Mouse (Mus musculus): ENCODE measurements around the gene Srrm3.

Gene Srrm3

DNA sequence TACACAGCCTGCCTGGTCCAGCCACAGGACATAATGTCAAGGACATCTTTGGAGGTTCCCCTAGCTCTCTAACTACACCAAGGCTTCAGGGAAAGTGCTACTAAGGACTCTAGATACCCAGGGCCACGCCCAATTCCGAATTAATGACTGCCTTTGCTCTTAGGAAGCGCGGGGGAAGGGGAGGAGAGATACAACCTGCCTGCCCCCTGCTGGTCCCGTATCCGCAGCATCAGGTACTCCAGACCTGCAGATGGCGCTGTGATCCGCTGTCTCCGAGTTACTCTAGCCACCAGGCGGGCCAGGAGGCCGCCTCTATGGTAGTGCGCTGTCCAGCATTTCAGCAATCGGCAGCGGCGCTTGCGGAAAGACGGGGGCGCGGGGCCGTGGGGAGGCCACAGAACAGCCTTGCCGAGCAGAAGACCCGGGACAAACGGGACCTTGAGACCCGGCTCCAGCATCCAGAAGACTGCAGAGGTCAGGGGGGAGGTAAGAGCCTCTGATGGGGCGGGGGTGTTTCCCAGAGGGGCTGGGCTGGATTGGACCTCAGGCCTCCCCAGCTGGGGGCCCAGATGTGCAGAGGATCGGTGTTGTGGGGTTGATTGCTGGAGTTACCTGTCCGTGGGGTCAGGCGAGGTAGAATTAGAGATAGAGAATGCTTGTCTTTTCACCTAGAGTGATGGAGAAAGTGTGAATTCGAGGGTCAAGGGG is at the start of gene Srrm3:
TSS of gene Srrm3 (plus strand) at position 336 of the 708 bp plus-strand sequence.
- peak; percentile 97 for DNase-seq (ENCODE audit: low spot score)

DNA sequence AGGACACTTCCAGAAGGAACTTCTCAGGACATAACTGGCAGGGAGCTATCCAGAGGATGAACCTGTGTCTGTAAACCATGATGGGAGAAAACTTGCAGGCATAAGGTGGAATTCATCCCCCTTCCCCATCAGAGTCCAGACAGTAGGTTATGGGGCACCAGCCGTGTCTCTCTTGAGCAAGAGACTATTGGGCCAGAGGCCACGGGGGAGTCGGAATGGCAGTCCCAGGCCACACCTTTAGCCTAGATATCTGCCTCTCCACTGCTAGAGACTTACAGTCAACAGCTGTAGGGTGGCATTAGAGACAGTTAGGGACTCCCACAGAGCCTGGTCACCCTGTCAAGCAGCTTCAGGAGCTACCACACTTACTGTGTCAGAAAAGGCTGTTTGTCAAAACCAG is 44.8 kb upstream of the Srrm3 start:
- no peak for DNase-seq (ENCODE audit: low spot score)

DNA sequence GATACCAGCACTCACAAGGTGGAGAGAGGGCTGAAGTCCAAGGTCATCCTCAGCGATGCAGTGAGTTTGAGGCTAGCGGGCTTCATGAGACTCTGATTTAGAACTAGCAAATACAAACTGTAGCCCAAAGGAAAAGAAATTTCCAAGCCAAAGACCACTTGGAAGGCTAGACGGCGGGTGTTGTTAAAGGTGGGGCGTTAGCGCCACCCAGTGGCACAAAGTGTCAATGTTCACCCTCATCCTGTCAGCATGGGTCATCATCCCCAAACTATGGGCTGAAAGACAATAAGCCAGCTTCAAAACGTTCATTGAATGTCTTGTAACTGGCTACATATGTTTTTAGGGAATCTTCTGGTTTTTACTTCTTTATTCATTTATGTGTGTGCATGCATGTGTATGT is 43.2 kb upstream of the Srrm3 start:
- DNase-seq (ENCODE audit: low spot score), result peak; percentile 85

DNA sequence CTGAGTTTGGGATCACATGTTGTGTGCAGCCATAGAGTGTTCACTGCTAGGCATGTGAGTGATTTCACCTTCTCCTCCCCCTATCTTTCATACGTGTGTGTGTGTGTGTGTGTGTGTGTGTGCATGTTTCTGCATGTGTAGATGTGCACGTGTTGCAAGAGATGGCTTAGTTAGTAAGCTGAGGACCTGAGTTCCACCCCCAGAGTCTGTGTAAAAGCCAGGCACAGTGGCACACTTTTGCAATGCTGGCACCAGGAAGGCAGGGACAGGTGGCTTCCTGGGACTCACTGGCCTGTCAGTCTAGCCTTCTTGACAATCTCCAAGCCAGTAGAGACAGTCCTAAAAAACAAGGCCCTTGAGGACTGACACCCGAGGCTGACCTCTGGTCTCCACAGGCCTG is 41.7 kb upstream of the Srrm3 start:
- DNase-seq (ENCODE audit: low spot score), result no peak

DNA sequence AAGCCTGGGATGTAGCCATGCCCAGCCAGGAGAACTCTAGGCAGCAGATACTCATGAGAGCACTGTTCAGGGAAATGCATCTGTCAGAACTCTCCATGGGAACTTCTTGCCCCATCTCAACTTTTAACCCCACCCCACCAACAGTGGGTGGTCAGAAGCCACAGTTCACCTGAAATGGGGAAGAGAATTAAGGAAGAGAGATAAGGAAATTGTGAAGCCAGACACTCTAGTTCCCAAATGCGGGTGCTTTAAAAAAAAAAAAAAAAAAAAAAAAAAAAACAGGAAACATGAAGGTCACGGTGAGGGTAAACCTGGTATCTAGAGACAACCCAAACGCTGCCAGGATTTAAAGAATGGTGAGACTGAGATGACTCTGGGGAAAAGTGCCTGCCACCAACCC is 34.2 kb upstream of the Srrm3 start:
- DNase-seq (ENCODE audit: low spot score), result no peak

DNA sequence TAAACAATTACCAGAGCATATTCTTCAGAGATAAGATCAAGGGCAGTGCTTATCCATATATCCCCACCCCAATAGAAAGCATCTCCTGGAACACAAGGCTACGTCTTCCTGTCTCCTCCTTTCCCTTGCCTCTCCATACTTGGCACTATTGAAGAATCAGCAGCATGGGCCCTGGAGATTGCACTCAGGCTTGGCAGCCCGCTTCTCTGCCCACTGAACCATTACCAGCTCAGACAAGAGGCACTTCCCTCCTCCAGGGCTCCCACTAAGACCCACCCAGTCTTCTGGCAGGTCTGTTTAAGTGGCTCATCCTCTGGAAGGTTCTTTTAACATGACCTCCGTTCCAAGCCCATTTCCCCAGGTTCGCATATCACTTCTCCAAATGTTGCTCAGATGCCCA is 30.1 kb upstream of the Srrm3 start:
- DNase-seq (ENCODE audit: low spot score), result peak; percentile 44

DNA sequence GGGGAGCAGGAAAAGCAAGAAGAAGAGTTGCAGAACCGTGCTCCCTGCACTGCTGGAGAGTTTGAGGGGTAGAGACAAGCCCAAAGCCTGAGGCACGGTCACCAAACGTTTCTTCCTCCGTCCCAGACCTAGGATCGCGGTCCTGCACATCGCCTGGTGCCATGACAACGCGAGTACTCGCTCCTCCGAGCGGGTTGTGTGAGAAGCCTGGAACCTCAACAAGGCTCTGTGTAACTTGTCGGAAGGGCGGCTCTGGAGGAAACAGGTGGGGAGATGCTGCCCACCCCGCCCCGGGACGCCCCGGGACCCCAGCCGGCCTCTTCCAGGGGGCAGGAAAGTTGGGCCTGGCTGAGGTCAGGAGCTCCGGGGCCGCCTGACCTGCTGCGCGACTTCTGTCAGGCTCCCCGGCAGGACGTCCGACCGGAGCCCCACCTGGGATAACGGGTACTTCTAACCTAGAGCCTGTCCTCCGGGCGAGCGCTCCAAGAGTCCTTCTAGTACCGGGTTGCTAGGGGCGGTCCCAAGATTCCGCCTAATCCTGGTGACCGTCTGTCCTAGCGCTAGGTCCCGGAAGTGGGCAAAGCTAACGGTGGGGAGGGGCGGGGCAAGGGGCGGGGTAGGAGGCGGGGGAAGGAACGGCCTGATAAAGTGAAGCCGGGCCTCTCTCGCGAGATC is 28.8 kb upstream of the Srrm3 start, which contains the start of gene Styxl1:
TSS of gene Styxl1 (minus strand) at position 590 of the 675 bp plus-strand sequence.
- DNase-seq (ENCODE audit: low spot score), result peak; percentile 75

DNA sequence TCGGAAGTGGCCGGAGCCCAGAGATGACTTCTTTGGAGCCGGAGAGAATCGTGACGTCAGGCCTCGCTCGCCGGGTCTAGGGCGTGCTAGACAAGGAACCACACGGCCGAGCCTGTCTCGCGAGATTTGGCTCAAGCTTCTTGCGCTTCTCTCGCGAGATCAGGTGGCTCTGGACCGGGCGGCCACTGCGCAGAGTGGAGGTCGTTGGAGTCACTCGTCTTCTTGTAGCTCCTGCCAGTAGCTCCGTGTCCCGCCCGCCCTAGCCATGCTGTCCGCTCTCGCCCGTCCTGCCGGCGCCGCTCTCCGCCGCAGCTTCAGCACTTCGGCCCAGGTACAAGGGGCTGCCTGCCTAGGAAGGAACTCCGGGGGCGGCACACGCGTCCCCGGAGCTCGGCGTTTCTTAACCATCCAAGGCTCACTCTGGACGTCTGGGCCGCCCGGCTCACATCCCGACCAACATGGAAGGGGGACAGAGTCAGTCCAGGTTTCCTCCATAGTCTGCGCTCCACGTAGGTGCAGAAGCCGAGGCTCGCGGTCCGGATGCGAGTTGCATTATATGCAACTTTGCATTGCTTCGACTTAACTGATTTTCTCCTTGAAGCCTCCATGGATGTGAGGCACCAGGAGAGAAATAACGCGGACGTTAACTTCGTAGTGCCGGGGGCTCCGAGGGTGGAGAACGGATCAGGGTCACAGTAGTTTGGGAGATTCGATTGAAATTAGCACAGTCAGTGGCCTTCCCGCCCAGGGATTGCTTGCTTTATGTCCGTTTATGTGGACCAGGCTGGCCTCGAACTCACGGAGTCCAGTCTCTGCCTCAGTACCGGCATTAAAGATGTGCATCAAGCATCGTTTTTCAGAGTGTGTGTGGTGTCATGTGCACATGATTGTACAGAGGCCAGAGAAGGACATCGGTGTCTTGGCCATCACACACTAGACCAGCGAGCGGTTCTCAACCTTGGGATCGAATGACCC is 27.9 kb upstream of the Srrm3 start, which contains the start of gene Mdh2:
TSS of gene Mdh2 (plus strand) at position 10 of the 975 bp plus-strand sequence.
- DNase-seq (ENCODE audit: low spot score), result peak; percentile 100

DNA sequence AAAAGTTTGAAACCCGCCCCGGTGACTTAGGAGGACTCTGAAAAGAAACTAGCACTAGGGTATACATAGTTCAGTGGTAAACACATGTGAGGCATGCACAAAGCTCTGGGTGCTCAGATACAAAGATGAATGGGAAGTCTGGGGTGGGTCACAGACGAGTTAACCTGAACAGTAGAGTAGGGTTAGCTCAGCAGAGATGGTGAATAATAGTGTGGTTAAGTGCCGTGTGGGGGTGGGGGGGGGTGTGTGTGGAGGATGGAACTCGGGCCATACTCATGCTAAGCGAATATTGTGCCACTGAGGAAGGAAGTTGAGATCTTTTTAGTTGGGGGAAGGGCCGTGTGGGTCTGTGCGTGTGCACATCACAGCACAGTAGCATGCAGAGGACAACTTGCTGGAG is 26.4 kb upstream of the Srrm3 start:
- no peak for DNase-seq (ENCODE audit: low spot score)

DNA sequence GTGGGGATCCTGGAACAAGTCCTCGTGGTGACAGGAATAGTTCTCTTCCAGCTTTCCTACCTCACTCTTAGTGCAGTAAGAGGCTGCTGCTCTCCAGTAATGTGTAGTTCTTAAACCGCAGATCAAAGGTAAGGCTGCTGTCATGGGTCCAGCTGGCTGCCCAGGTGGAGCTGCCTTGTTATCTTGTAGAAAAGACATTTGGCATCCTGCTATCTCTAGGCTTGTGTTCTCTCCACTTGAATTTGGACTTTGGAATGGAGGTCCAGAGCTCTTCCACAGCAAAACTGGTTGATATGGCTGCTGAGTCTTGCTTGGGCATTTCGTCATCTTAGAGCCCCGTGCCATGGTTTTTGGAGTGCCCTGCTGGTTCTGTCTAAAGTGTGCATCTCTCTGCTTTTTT is 23.8 kb upstream of the Srrm3 start:
- DNase-seq (ENCODE audit: low spot score), result no peak

DNA sequence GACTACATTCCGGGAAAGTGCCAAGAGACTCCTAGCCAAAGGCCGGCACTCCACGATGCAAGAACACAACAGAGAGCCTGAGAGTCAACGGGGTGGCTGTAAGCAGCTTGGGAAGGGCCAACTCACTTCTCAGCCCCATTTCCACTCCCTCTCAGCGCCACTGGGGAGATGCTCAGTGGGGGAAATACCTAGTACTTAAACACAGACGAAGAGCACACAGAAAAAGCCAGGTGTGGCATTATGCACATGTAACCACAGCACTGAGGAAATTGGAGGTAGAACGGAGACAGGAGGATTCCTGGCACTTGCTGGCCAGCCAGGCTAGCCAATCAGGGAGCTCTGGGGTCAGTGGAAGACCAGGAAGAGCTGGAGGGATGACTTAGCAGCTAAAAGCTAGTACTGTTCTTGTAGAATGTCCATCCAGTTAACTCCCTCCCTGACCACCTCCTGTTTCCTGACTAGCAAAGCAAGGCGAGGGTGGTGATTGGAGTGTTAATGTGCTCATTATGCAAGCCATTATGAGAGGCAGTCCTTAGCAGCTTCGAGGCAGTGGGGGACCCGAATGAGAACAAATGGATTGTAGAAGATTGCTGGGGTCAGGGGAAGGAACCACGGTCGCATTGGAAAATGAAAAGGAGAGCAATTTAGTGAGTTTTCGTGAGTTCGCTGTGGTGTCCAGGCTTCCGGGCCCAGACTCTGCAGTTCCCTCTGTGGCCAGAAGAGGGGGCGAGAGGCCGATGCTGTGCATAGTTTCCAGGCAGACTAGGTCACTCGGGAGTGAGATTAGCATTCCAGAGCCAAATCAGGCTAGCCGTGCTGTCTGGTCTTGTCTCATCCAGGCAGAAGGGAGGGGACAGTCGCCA is 12.5 kb upstream of the Srrm3 start:
- DNase-seq (ENCODE audit: low spot score), result peak; percentile 92

DNA sequence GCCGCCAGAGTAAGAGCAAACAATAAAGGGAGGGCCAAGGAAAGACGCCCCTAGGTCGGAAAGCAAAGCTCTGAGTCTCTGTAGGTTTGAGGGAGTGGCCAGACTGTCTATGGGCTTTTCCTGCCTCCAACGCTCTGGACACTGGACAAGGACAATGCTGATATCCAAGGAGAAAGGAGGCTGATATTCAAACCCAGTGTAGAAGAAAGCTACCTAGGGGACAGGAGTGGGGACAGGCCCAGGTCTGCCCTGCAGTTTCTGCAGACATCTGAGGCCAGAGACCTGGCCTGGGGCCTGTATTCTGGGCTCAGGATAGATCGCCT is 11.9 kb upstream of the Srrm3 start:
- DNase-seq (ENCODE audit: low spot score), result no peak

DNA sequence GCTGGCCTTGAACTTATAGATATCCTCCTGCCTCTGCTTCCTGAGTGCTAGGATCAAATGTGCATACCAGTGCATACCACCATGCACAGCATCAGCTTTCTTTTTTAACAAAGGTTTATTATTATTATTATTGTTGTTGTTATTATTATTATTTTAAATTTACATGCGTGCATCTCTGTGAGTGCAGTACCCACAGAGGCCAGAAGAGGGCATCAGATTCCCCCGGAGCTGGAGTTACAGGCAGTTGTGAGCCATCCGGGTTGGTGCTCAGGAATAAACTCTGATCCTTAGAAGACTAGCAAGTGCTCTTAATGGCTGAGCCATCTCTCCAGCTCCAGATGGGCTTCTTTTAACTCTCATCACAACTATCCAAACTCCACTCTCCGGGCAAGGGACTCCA is 6.9 kb upstream of the Srrm3 start:
- DNase-seq (ENCODE audit: low spot score), result peak; percentile 32

DNA sequence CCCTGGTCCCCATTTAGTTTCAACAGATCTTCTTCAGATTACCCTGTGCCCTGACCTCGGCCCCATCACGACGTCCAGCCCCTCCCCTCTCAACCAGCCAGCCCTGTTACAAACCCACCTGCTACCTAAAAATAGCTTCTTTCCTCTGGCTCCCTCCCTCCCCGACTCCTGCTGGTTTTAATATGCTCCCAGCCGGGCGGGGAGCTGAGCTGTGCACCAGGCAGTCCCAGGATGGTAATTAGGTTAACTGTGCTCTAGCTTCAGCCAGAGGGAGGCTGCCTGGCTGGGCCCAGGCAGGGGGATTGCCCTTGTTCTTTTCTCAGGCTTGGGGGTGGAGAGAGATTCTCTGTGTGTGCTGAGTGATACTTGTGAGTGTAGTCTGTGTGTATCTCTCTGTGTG is 5.8 kb upstream of the Srrm3 start:
- peak; percentile 88 for DNase-seq (ENCODE audit: low spot score)

DNA sequence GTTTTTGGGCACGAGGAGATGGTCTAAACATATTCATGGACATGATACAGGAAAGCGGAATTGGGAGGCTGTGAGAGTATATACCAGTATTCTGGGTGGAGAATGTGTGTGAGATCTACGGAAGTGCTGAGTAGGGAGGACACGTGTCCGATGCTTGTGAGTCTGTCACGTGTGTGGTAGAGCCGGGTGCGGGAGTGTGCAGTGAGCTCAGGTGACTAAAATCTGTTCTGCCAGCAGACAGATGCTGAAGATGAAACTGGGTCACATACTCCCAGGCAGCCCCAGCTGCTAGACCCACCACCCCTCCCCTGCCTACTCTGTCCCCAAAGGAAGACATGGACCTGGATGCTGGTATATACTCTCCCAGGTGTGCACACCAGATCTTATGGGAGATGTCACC is 4.0 kb upstream of the Srrm3 start:
- no peak for DNase-seq (ENCODE audit: low spot score)

DNA sequence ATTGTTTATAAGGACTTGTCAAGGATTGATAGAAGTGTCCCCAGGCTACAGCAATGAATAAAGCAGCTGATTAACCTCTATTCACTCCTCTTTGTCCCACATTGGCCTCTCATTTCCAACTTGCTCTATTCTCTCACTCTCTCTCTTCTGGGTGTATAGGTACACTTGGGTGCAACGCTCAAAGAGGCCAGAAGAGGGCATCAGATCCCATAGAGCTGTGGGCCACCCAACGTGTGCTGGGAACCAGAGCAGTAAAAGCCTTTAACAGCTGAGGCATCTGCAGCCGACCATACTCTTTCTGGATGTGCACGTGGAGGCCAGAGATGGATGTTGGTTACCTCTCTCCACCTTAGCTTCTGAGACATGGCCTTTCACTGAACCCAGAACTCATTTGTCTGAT is 3.6 kb upstream of the Srrm3 start:
- DNase-seq (ENCODE audit: low spot score), result peak; percentile 32

DNA sequence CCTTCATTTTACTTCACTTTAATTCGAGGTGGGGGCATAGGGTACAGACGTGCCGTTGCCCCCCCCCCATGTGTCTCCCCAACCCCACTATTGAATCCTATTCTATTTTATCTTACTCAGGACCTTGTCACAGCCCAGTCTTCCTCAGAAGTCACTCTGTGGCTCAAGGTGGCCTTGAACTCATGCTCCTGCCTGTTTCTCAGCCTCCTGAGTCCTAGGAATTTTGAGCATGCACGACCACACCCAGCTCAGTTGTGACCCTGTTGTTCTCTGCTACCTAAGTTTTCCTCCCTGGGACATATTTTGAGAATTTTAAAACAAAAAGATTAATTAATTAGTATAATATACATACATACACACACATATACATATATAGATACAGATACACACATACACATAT is 3.0 kb upstream of the Srrm3 start:
- DNase-seq (ENCODE audit: low spot score), result no peak

DNA sequence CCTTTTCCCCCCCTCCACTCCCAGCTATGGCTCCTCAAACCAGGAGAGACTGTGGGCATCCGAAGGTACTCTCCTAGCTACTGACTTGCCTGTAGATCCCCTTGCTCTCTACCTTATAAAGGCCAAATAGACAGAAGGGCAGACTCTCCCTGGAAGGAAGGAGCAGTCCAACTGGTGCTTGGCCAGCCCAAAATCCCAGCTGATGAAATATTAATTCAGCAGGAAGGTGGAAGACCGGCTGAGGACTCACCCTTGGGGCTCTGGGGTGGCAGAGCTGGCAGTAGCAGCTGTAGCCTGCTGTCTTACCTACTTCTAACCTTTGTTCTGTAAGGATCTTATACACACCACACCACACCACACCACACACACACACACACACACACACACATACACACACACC is 2.0 kb upstream of the Srrm3 start:
- no peak for DNase-seq (ENCODE audit: low spot score)

DNA sequence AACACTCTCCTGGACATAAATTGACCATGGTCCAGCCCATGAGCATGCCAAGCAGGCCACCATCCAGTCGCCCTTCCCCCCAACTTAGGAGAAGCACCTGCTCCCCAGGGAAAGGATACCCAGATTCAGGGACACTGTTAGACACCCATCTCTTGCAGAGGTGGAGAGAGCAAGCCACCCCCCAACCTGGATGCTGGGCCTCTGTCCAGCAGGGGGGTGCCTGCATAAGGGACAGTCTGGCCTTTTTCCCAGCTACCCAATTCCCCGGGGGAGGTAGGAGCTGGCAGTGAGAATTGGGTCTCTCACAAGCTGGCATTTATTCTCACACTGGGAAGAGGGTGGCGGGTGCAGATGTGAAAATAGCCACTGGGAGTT is 560 bp downstream of the Srrm3 start:
- DNase-seq (ENCODE audit: low spot score), result peak; percentile 89

DNA sequence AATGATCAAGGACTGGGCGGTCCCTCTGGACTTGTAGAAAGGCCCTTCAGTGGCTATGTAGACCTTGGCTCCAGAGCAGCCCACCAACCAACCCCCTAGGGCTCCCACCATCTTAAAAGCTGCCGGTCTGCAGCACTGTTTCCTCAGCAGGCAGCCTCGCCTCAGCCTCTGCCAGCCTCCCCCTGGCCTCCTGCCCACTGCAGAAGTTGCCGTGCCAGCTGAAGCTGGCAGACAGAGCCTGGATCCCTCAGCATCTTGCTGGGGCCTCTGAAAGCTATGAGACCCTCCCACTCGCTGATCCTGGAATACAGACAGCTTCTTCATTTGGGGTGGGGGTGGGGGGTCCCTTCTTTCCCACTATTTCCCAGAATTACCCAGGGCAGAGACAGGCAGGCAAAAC is 6.3 kb downstream of the Srrm3 start:
- peak; percentile 61 for DNase-seq (ENCODE audit: low spot score)

DNA sequence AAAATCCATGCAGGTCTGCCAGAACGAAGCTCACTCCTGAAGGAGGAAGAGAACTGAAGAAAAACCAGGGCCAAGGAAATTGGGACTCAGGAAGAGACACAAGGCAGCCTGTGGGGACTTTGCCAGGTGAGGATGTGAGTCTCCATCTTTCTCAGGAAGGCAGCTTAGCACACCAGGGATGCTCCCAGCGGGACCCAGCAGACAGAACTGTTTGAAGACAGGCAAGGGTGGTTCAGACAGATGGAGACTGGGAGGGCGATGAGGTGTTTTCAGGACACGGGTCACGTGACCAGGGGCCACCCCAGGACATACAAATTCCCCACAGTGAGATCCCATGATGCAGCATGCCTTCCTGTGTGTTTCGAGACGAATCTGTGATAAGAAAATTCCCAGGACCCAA is 11.8 kb downstream of the Srrm3 start:
- no peak for DNase-seq (ENCODE audit: low spot score)

All from MN1 (cell line).